Mouse (Mus musculus) liver, postnatal 0 days (tissue): ENCODE data around the gene A630001G21Rik.

ENCODE experiments used
- CTCF ChIP-seq: sonication (generic); IDR thresholded peaks from 2 replicates; pipeline ENCODE4 v1.5.1; 2016; ENCODE audit warnings: antibody characterized with exemption, low read depth
- EP300 ChIP-seq: IDR thresholded peaks from 2 replicates; pipeline ENCODE4 v1.6.1; 2016; ENCODE audit warnings: antibody characterized with exemption, low read depth, mild to moderate bottlenecking

DNA sequence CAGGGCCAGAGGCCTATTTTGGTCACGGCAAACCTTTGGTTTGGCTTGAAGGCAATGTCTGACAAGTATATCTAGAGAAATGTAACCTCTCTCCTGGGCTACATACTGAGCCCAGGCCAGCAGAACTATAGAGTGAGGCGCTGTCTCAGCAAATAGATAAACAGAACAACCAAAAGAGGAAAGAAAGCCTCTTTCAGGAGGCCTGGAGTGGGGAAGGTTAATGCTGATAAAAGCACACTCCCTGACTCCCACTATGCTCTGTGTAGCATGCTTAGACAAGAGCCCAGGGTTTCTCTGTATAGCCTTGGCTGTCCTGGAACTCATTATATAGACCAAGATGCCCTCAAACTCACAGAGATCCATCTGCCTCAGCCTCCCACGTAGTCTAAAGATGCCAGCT, 85.2 kb downstream of the A630001G21Rik start:
- no peak for TF ChIP-seq CTCF
- TF ChIP-seq EP300 = no peak
